Mouse (Mus musculus): ENCODE results near the gene Galk2.

Gene Galk2

GRCm38 (mm10) chr2:125943301-125943700 is 84.4 kb downstream of the Galk2 start:
- DNase-seq (ENCODE audit: low spot score): no peak

GRCm38 (mm10) chr2:125948195-125948594 is 89.3 kb downstream of the Galk2 start:
- no peak for DNase-seq (ENCODE audit: low spot score)

- DNase-seq (ENCODE audit: low spot score): no peak
Observed at GRCm38 (mm10) chr2:125968811-125969210, 109.9 kb downstream of the Galk2 start.

- DNase-seq (ENCODE audit: low spot score): no peak
Observed at GRCm38 (mm10) chr2:125973207-125973606, 114.3 kb downstream of the Galk2 start.

- DNase-seq (ENCODE audit: low spot score): no peak
Observed at GRCm38 (mm10) chr2:125975206-125975605, 116.3 kb downstream of the Galk2 start.

- DNase-seq (ENCODE audit: low spot score): no peak
Observed at GRCm38 (mm10) chr2:125975808-125976345, 117.0 kb downstream of the Galk2 start.

- no peak for DNase-seq (ENCODE audit: low spot score)
Observed at GRCm38 (mm10) chr2:126002291-126002690, 143.4 kb downstream of the Galk2 start.

- peak; percentile 12 for DNase-seq (ENCODE audit: low spot score)
Observed at GRCm38 (mm10) chr2:126006088-126006487, 147.2 kb downstream of the Galk2 start.

- no peak for DNase-seq (ENCODE audit: low spot score)
Observed at GRCm38 (mm10) chr2:126006742-126007141, 147.8 kb downstream of the Galk2 start.

- DNase-seq (ENCODE audit: low spot score): no peak
Observed at GRCm38 (mm10) chr2:126014989-126015710, 156.2 kb downstream of the Galk2 start.

GRCm38 (mm10) chr2:126015763-126016473 is 157.0 kb downstream of the Galk2 start:
- no peak for DNase-seq (ENCODE audit: low spot score)

- no peak for DNase-seq (ENCODE audit: low spot score)
Observed at GRCm38 (mm10) chr2:126031186-126031900, 172.4 kb downstream of the Galk2 start.

- no peak for DNase-seq (ENCODE audit: low spot score)
Observed at GRCm38 (mm10) chr2:126033114-126033972, 174.4 kb downstream of the Galk2 start.

Measured in ovary, postnatal 14 days (tissue).